Mouse (Mus musculus): ENCODE measurements around the gene Tet2.

Gene Tet2

DNA sequence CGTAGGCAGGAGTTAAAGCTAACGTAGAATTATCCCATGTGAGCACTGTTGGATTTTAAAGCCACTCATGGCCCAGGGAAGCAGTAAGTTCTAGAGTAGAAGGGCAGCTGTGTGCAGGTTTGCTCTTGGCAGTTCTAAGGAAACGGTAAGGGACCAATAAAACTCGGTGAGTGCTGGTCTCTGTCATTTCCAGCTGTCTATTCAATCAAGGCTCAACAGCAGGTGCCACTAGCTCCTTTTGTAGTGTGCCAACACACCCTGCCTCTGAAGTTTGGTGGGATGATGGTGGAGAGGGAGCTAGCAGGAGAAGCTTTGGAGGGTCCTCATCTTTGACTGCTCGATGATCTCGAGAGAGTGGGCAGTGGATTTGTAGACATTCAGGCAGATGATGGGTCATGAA is 82.5 kb downstream of the Tet2 start:
- intact Hi-C loops (cut with DNase I), result no loop called here

- intact Hi-C loops (cut with DNase I), result no loop called here
Observed at GRCm38 (mm10) chr3:133462059-133462458, 82.9 kb downstream of the Tet2 start.

DNA sequence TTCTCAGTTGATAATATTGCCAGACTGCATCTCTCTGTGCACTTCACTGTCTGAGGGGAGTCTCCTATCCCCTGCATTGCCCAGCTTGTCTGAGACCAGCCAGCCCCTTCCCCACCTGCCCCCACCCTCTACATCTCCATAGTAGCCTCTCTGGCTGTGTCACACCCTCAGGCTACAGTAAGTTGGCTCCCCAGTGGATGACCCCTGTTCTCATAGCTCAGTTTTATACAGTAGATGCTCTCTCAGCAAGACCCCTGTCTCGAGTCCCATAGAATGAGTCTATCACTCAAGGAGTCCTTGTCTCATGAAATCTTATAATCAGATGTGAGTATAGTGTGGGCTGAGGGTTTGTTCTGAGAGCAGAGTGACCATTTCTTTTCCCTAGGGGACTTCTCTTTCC is 85.8 kb downstream of the Tet2 start:
- intact Hi-C loops (cut with DNase I), result no loop called here

DNA sequence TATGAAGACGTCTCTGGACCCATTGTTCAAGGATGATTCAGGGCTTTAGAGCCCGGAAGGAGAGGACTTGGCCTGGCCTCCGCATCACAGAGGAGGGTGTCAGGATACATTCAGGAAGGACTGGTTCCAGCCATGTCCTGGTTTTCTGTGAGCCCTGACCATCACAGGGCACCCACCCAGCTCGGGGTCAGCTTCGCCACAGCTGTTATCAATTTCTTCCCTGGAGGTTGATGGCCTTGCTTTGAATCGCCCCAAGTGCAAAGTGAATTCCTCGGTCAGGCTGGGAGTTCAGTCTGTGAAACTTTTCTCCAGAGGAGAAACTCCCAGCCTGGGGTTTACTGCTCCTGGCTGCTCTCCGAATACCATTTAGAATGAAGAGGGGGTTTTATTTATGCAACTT is 91.0 kb downstream of the Tet2 start:
- intact Hi-C loops (cut with DNase I), result no loop called here

DNA sequence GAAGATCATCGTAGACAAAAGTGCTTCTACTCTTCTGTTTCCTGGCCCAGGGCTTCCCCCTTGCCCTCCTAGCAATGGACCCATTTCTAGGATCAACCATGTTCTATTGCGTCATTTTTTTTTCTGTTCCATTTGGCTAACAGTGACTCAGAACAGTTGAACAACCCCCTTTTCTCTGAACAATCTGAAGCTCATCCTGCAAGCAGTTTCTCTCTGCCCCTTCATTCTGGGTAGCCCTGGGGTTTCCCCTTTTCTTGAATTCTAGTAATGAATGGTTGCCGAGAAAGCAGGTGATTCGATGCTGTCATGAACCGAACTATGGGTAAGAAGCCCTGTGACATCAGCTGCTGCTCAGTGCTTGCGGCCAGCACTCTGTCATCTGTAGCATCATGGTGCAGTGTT is 108.0 kb downstream of the Tet2 start:
- intact Hi-C loops (cut with DNase I), result no loop called here

DNA sequence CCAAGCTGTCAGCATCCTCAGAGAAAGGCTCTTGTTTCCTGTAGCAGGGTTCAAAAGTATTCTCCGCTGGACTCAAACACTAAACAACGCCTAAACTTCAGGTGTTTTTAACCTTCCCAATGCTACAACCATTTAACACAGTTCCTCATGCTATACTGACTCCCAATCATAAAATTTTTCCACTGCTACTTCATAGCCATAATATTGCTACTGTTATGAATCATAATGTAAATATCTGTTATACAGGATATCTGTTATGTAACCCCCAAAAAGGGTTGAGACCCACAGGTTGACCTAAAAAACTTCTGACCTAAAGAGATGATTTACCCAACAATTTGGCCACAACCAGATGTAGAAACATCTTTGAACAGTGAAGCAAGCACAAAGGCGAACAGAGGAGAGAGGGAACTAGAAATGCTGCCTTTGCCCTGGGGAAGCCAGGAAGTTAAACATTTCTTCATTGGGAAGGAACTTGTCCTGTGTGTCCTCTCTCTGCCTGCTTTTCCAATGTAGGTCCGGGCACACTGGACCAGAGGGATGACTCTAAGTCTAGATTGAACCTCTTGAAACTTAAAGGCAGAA is 108.6 kb downstream of the Tet2 start:
- intact Hi-C loops (cut with DNase I), result no loop called here

DNA sequence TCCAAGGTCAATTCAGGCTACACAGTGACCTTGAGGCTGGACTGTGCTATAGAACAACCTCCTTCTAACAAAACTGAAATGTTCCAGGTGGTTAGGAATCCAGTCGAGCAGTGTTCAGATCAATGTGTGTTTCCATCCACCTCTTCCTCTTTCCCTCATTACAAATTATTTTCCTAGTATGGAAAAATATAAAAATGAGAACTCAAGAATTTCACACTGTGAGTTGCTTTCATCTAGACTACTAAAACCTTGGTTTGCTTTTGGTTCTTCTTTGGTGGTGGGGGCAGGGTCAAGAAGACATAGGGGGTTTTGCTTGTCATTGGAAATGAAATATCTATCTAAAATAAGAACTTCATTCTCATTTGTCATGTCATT is 109.2 kb downstream of the Tet2 start:
- intact Hi-C loops (cut with DNase I), result no loop called here

DNA sequence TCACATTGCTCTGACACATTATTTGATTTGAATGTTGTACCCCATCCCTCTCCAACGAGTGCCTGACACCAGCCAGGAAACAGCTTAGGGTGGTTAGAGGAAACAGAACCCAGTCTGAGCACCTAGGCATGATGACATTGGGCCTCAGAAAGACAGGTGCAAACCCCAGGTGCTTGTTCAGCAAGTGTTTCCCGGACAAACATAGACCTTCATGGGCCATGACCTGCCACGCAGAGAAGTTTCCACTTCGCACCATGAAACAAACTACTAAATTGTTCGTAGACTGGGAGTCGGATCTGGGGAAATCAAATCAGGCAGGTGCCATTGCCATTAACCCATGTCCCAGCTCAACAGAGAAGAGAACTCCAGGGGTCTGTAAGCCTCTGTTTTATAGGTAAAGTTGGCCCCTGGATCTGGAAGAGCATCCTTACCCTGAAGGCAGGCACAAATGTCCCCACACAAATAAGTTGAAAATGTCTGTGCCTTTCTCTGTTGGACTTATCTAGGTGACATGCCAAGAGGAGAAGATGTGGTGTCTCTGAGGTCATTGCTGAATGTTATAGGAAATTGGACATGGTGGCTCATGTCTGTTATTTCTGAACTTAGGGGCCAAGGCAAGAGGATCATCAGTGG is 109.7 kb downstream of the Tet2 start:
- intact Hi-C loops (cut with DNase I), result no loop called here

- intact Hi-C loops (cut with DNase I), result no loop called here
Observed at GRCm38 (mm10) chr3:133429394-133430173, 115.4 kb downstream of the Tet2 start.

GRCm38 (mm10) chr3:133428003-133428402 is 116.9 kb downstream of the Tet2 start:
- intact Hi-C loops (cut with DNase I), result no loop called here

GRCm38 (mm10) chr3:133423073-133423472 is 121.9 kb downstream of the Tet2 start:
- intact Hi-C loops (cut with DNase I), result no loop called here

- intact Hi-C loops (cut with DNase I), result no loop called here
Observed at GRCm38 (mm10) chr3:133414747-133415146, 130.2 kb downstream of the Tet2 start.

Small RNA genes within 50 kb of the gene (microRNA-seq; reads per million reads assigned to microRNA genes)
- gene Gm25042, result 0 reads per million in 2 experiments

All from adrenal gland (tissue).